Mouse (Mus musculus): ENCODE results near the gene Fcgr3.

- TF ChIP-seq CTCF (IDR thresholded peaks at IDR 0.05) (no peak), EP300 (IDR thresholded peaks at IDR 0.05; ENCODE audit: insufficient read depth, low read depth, low read length) (no peak)
These were observed 31.5 kb downstream of the Fcgr3 start for GRCm38 (mm10) chr1:171033196-171033595.
